Mouse (Mus musculus) forelimb bud, embryonic 11.5 days (tissue): ENCODE measurements at regions not wholly inside any gene's neighbourhood (a gene's known extent, or its start where the extent isn't known, plus 50 kb on each side); places are given as distances from the start of the nearest gene placed in this dataset.

ENCODE experiments used
- DNase-seq: peaks from one replicate; pipeline ENCODE4 v3.0.0-alpha.2; 2012; ENCODE audit warnings: low read depth, low spot score

DNA sequence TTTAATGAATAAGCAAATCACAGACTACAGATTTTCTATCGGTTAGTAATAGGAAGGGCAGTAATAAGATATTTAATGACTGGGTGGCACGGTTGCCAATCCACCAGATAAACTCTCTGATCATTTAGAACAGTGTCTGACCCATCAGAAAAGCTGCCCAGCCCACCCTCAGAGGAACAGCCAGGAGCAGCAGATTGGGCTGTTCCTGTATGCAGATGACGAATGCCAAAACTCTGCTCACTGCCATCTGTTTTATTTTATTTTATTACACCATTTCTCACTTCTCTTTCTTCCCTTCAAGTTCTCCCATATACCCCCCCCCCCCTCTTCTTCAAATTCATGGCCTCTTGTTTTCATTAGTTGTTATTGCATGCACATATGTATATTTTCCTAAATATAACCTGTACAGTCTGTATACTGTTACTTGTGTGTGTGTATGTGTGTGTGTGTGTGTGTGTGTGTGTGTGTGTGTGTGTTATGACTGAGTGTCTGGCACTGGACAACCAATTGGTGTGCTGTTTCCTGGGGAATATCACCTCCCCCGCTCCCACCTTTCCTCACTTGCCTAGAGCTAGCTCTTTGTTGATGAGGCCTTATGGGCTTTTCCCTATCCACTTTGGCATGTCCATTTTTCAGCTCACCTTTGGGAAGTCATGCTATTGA is 260.9 kb downstream of the Olfm4 start:
- no peak for DNase-seq

DNA sequence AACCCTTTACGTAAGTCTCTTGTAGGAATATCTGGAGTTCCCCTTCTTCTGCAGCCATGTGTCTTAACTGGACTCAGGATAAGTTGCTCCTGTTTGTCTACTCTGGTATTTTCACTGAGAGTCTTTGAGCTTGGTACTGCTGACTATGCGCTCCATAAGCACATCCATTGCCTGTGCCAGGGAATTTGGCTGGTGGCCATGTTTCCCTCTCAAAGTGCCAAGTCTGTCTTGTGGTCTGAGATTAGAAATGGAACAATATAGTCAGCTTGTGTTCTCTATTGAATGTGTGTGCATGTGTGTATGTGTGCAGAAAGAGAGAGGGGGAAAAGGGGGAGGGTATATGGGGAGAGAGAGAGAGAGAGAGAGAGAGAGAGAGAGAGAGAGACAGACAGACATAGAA is 263.7 kb downstream of the Olfm4 start:
- DNase-seq, result no peak

DNA sequence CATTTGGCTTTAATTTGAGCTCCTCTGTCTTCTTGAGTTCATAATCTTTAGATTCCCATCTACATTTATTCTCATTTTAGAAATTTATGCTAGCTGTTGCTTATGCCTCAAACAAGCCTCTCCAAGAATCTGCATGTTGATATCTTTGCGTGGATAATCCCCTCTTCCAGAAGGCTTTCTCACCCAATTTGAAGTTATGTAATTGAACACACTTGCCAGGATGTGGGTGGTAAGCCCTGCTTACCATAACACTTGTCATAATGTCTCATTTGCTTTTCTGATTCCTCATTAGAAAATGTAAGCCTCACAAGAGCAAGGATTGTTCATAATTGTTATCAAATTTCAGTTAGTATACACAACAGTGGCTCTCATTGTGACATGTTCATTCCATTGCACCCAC is 266.0 kb downstream of the Olfm4 start:
- no peak for DNase-seq

DNA sequence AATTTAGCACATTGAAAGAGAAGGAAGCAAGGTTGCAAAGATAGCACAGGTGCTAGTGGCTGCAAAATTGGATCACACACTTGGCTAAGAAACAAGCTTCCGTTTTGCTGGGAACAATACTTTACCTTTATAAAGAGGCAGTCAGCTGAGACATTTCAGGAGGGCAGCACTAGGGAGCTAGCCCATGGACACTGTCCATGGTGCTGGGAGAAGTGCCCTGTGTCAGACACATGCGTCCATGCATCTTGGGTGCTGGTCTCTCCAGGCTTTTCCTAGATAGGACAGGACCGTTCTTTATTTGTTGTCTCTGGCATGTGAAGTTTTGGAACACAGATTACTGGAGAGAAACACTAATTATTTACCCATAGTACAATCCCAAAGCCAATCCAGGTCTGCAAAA is 273.2 kb downstream of the Olfm4 start:
- peak; percentile 74 for DNase-seq

DNA sequence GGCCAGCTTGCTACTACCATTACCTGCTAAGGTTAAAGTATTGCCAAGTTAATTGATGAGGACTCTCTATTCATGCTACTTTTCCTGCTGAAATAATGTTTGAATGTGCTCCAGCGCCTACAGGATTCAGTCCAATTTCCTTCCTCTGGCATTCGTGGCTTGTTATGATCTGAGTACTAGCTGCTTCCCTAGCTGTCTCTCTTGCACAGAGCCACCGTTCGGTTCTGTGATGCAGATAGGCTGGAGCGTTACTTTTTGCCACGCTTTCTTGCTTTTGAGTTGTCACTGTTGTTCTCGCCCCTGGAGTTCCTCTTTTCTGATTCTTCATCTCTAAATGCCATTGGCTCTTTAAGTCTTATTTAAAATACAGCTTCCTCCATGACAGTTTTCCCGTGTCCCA is 279.3 kb downstream of the Olfm4 start:
- no peak for DNase-seq

DNA sequence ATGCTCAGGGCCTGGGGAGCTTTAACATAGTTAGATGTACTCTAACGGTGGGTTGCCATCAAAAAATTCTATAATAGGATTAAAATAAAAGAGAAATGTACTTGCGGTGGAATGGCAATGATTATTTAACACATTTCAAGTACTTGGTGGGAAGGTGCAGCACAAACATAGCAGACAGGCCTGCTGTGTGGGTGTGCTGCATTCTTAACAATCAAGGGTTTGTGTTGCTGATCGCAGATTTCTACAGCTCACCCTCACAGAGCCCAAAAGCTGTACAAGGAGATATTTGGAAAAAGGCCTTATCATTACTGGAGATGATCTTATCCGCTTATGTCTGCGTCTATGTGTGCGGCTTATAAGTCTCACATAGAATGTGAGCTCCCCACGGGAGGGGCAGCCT is 281.2 kb downstream of the Olfm4 start:
- no peak for DNase-seq

DNA sequence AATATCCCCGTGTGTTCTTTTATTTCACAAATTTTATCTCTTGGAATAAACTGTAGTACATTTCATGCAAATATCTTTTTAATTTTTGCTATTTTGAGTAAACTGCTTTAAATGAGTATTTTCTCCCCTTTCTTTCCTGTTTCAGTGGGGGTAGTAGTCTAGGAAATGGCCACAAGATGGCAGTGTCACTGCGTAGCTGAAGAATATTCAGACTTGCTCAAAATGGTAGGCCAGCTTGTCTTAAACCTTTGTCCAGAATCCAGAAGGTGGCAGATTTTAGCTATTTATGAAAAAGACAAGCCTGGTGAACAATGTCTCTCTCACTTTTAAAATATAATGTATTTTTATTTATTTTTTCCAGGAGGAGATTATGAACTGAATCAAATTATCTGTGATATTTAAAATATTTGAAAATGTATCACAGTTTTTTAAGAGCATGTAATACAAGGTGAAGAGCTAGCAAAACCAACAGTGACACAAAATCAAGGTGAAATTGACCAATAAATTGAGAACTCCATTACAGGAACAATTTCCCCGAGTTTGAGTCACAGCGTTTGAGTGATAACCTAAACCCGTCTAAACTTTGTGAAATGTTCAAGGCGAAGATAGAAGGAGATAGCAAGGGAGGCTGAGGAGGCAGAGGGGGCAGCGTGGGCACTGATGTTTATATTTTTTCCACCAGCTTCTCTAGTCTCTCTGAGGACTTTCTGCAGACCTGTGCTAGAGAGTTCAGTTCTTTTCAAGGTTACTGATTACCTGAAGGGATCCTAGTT is 285.5 kb downstream of the Olfm4 start:
- peak; percentile 85 for DNase-seq

DNA sequence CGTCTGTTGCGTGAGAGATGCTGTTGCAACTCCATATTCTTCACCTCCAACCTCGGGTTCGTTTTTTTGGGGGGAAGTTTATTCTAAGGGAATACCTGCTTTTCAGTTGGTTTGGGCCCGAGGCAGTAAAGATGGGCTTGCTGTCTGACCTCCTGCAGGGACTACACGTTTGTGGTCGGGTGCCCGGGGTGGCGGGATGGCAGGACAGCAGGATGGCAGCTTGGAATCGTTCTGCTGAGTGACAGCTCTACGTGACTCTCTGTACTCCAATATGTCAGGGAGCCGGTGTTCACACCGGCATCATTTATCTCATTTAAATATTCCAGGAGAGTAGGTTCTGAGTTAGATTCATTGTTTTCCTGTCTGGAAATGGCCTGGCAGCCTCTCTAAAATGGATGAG is 286.2 kb downstream of the Olfm4 start:
- no peak for DNase-seq

DNA sequence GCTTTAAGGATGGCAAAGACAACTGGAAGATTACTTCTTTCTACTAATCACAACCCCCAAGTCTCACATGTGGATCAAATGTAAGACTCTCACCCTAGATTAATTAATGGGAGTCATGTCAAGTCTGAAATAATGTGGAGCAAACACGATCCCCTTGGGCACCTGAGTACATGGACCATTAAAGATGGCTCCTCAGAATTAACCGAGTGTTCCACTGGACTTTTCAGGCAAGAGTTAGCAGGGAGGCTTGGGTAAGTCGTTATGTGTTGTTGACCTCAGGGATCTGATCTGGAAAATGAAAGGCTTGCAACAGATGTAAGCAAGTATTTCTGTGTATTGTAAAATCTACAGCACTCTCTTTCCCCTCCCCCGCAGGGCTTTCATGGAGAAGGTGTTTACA is 296.3 kb downstream of the Olfm4 start:
- no peak for DNase-seq

DNA sequence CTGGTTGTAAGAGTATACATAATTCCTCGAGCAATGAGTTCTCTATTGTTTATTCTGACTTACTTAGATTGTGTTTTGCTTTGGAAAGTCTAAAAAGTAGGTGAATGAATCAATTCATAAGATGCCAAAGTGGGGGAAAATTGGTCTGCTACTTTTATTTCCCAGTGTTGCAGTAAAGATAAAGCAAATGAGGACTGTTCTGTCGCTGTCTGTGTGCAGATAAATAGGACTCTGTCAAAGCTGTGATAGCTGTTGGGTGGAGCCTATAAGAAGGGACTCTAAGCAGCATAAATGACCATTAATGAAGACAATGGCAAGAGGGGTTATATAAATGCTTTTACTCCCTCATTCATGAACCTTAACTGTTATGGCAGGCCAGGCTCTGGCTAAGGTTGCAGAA is 299.8 kb downstream of the Olfm4 start:
- DNase-seq, result no peak

DNA sequence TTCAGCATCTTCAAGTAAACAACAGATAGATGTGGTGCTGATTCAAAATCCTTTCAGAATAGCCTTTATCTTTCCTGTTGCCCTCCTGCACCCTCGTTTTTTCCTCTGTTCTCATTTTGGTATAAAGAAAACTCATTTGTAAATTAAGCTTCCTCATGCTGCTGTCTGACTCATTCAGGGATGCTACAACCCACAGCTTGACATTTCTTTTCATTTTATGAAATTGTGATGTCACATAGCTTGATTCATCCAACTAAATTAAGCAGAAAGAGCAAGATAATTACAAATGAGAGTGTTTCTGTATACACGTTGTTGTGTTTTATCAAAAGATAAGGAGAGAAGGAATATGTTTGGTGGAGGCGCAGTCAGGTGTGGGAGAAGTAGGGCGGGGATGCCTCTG is 307.5 kb downstream of the Olfm4 start:
- no peak for DNase-seq

DNA sequence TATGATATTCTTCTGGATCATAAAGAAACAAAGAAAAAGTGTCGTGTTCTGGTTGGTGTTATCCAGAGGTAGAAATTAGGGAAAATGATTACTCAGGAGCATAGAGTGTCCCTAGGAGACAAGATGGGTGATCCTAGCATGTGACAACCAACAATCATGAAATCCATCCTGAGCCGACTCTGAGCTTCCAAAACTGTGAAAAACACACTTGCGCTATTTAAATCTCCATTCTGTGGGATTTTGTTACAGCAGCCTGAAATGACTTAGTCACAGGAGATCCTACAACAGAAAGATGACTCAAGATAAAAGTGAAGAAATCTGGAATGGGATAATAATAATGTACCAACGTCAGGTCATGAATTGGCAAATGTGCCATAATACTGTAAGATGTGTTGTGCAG is 309.5 kb downstream of the Olfm4 start:
- DNase-seq, result no peak

DNA sequence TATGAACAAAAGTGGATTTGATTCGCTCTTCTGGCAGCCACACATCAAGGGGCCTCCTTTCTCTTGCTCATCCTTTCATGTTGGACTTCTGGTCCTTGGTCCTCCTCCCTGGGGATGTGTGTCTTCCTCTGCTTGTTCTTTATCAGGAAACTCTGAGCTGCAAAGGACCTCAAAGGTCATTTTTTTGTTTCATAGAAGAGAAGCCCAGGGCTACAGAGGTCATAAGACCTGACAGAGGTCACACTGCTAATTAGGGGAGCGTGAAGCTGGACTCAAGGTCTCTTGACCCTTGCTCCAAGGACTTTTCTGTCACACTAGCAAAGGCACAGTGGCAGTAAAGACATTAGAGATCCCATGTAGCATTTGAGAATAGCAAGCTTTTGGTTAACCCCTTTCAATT is 345.8 kb downstream of the Olfm4 start:
- no peak for DNase-seq

DNA sequence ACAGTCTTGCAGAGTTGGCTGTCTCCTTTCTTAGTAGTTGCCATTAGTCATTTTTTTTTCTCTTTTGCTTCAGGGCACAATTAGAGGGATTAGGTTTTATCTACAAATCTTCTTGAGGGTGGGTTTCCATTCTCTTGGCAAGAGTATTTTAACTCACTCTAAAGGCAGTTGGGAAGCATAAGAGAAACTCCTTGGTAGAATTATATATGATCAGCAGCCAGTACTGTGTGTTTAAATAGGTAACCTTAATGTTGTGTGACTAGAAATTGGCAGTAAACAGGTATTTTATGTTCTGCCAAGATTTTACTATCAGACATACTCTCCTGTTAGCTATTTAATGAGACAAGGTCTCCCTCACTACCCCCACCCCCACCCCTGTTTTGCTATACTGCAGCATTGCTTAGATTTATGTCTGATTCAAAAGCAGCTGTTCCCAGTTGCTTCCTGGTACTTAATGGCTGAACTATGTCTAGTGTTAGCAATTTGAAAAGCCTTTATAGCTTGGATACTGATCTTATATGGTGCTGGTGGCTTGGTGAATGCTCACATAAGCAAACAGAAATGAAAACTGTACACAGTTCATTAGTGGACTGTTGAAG is 378.2 kb downstream of the Olfm4 start:
- DNase-seq, result peak; percentile 46

DNA sequence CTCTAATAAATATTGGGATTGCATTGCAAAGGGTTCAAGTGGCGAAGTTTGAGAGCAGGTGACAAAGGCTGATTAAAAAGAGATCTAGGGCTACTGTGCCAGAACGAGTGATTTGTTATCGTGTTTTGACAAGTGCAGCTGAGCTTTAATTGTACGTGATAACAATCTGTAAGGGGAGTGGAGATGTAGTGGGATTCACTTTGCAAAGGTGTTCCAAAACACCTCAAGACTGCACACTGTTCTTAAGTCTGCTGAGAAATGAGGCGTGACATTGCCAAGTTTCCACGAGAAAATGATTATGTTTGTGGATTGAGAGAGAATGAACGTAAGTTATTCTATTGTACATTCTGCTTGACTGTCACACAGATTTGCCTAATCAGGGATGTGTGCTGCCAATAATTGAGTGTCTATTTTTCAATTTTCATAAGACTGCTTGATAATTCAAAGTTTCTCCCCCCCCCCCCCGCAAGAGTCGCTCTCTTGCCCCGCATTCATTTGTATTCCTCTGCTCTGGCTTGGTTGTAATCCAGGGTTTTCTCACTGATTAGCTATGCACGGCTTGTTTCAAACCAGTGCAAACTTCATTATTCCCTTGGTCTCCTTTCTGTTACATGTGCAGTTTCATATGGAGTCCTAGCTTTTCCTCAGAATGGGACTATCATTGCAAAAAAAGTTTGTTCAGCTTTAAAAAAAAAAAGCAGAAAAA is 385.7 kb downstream of the Olfm4 start:
- no peak for DNase-seq

DNA sequence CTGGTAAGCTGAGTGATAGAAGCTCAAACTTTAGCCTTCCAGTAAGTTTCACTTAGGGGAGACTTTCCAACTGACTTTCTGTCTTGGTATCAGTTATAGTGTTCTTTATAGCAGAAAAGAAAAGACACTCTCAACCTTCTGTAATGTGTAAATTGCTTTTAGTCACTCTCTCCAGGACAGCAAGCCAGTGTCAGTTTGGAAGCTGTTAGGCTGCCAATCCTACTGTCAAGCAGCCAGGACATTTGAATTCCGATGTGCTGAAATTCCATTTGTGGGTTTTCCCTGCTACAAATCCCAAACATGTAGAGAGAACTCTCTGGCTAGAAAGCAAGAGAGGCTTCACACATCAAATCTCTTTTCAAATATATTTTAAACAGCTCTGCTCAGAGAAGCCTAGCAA is 390.4 kb downstream of the Olfm4 start:
- no peak for DNase-seq

DNA sequence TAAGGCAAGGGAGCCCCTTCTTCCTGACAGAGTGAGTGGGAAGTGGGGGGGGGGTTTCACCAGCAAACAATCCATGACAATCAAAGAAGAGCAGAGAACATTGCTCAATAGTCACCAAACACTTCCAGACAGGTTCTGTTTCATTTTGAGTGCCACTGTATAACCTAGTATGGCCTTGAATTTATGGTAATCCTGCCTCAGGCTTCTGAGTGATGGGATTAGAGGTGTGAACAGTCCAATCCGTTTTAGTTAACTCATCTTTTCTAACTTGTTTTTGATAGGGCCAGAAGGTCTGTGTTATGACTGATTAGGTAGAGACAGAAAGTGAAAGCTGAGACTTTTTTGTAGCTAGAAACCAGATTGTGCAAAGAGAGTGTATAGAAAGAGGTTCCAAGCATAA is 393.2 kb downstream of the Olfm4 start:
- no peak for DNase-seq

DNA sequence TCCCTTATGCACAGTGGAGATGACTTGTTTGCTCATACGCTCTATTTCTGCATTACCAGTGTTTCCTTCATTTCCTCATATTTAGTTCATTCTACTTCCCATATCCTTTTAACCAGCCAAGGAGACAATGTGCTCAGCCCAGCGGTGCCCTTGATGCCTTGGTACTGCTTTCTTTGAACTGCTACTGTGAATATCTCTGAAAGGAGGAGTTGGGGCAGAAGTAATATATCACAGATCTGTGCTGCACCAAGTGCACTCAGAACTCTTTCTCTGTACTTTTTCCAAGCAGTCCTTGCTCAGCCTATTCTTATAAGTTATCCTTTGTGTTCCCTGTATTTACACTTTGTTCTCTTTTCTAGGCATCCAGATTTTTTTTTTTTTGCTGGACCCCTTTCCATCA is 407.5 kb downstream of the Olfm4 start:
- no peak for DNase-seq

DNA sequence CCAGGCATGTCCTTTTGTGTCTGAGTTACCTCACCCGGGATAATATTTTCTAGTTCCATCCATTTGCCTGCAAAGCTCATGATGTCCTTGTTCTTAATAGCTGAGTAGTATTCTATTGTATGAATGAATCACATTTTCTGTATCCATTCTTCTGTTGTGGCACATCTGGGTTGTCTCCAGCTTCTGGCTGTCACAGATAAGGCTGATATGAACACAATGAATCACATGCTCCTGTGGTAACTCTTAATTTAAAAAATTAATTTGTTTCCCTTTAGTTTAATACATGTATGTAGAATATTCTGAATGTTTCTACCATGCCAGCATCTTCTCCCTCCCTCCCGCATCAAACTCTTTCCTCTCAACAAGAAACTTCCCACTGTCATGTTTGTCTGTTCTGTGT is 424.4 kb downstream of the Olfm4 start:
- no peak for DNase-seq

DNA sequence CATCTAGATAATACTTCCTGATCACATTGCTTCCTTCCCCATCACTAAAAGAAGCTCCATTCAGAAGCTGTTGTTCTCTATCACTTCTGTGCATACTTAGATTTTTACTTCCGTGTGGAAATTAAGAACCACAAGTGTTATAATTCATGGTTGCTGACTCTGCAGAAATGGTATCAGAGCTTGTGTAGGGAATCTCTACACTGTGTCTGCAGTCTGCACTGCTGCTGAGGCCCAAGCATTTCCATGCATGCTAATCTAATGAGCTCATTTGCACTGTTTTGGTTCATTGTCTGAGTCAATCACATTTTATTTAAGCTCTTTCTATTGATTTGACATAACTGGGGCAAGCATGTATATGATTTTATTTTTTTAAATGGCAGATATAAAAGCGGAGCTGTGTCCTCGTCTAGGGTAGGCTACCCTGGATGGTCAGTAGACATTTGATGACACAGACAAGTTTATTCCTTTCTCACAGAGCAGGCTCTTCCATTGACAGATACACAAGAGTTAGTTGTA is 435.0 kb downstream of the Olfm4 start:
- DNase-seq, result no peak

DNA sequence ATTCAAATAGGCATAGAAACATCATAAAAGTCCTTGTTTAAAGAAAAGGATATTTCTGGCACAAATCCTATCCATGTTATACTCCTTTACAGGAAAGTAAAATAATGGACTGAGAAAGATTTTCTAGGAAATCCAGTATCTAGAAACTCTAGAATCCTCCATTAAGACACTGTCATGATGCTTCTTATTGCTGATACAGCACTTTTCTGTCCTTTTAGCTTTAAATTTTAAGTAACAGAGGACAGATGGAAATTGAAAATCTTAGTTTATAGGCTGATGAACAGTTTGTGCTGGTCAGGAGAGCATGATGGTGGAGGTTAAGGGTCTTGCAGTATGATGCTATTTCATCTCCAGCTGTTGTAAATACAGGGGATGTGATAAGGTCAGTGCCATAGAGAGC is 459.9 kb downstream of the Olfm4 start:
- DNase-seq, result no peak

DNA sequence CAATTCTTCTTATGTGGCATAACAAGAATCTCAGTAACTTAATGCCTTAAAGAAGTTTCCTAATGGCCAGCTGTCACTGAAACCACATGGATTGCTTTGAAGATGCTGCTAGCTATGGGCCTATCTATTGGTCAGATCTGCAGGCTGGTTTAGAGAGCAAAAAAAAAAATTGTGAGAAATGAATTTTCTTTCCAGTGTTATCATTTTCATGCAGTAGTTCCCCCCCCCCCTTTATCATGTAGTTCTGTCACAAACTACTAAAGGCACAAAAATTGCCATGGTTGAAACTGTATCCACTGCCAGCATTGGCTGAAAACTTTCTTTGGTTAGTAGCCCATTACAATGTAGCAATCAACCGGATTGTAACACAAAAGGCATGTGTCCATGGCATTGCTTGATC is 487.6 kb downstream of the Olfm4 start:
- DNase-seq, result no peak
